ENCODE assay signal across 12 mouse cellular contexts in genomic region chr8:10198164-10198563, GRCm38 (mm10). TPM values are rescaled to one million over a fixed set of nuclear protein-coding genes. Genes with fewer than 3 reads are reported as not detected.
DNase-seq lines count a peak whose midpoint lies in the region; ATAC-seq lines count a peak whose summit lies in the region.
"Had no signal": no experiment of that assay in that cellular context is flagged by ENCODE, and none has a peak within 500 bp of the region (broad histone marks: within the 10 kb centered on the region; RNA-seq: fewer than 3 reads in every experiment).

No protein-coding gene starts in this region.

- no peaks in the 10 kb centered on the region for H3K36me3 ChIP-seq in hindbrain, embryonic 15.5 days
- H3K36me3 ChIP-seq in midbrain, embryonic 14.5 days (ENCODE audit: control insufficient read depth, insufficient read depth, low read length): no peaks in the 10 kb centered on the region

- ATAC-seq in hindbrain, embryonic 15.5 days (ENCODE audit: low FRiP score, low read depth): peak; percentile 83
- ATAC-seq in midbrain, embryonic 14.5 days (ENCODE audit: low FRiP score, low TSS enrichment): peak; percentile 91

- 30% methylated on average over 7 of the region's 7 CpGs for WGBS in hindbrain, embryonic 15.5 days
- 12% methylated on average over 7 of the region's 7 CpGs for WGBS in midbrain, embryonic 14.5 days

- H3K4me1 ChIP-seq in hindbrain, embryonic 15.5 days (replicated peaks): peaks cover 28% of the 10 kb centered on the region
- peaks cover 16% of the 10 kb centered on the region for H3K4me1 ChIP-seq in midbrain, embryonic 14.5 days (ENCODE audit: control insufficient read depth, insufficient read depth, low read length)

- H3K9me3 ChIP-seq in hindbrain, embryonic 15.5 days: no peaks in the 10 kb centered on the region
- no peaks in the 10 kb centered on the region for H3K9me3 ChIP-seq in midbrain, embryonic 14.5 days (ENCODE audit: control insufficient read depth, low read length)

- peak; percentile 18 for DNase-seq in R1 (ENCODE audit: low read depth, low spot score)
- DNase-seq in embryo, embryonic 10.5 days (ENCODE audit: low spot score): peak; percentile 62
- DNase-seq in midbrain, embryonic 14.5 days: peak; percentile 90
- DNase-seq in spleen, postnatal 14 days (ENCODE audit: low spot score in 2 of 2): no peak
- no peak for DNase-seq in adrenal gland, postnatal 10 days
- DNase-seq in adrenal gland, adult (ENCODE audit: inconsistent age in 2 of 2, low spot score in 1 of 2): no peak
- DNase-seq: adrenal gland, adult 2 months; cerebellum, postnatal 25 days; heart, postnatal 4 days; lung, embryonic 14.5 days; thymus, postnatal 25 days had no signal

- 0 out of 2 replicates have a peak overlapping the region, but pooled peaks have one; percentile 23 for H3K4me2 ChIP-seq in hindbrain, embryonic 15.5 days
- H3K4me2 ChIP-seq in midbrain, embryonic 14.5 days (ENCODE audit: low read length): peak overlapping the region; percentile 25
- H3K4me2 ChIP-seq: lung, embryonic 14.5 days had no signal

- no peak overlapping the region for H3K9ac ChIP-seq in hindbrain, embryonic 15.5 days
- H3K9ac ChIP-seq in midbrain, embryonic 14.5 days (replicated peaks; ENCODE audit: low read length): no peak overlapping the region
- H3K9ac ChIP-seq: lung, embryonic 14.5 days had no signal

- no peaks in the 10 kb centered on the region for H3K27me3 ChIP-seq in hindbrain, embryonic 15.5 days
- H3K27me3 ChIP-seq in midbrain, embryonic 14.5 days (ENCODE audit: control insufficient read depth, insufficient read depth, low read length): no peaks in the 10 kb centered on the region; the same call in 1 of the 2 replicates

- no peak overlapping the region for H3K27ac ChIP-seq in hindbrain, embryonic 15.5 days (replicated peaks)
- no peak overlapping the region for H3K27ac ChIP-seq in midbrain, embryonic 14.5 days (replicated peaks; ENCODE audit: low read depth, low read length)

- no peak overlapping the region for H3K4me3 ChIP-seq in hindbrain, embryonic 15.5 days
- H3K4me3 ChIP-seq in midbrain, embryonic 14.5 days (replicated peaks; ENCODE audit: low read depth, low read length): no peak overlapping the region

RNA-seq across cellular contexts. Expression of gene Myo16, which starts 44.5 kb away (rescaled TPM):
- polyA plus RNA-seq in hindbrain, embryonic 15.5 days (2015; fragmentation: Nextera tagmentation; extraction: Ambion mirVana): 4.6 and 5.5 TPM in 2 replicates
- polyA plus RNA-seq in midbrain, embryonic 14.5 days (2014; fragmentation: Nextera tagmentation; extraction: Ambion mirVana): 6.1 and 7.9 TPM in 2 replicates
- under 1 TPM; 0.18 to 0.91 TPM for total RNA-seq in adrenal gland, postnatal 10 days (2021)
- polyA plus RNA-seq: adrenal gland, adult 2 months had no signal

Comparison
In these comparisons a context has a peak if more than half of its experiments do, and no peak if none do; other contexts are left out.
1. DNase-seq: peak in R1 (single experiment), embryo, embryonic 10.5 days (single experiment) and midbrain, embryonic 14.5 days (single experiment); none in spleen, postnatal 14 days (0 of 2), adrenal gland, postnatal 10 days (single experiment) and adrenal gland, adult (0 of 2).